Mouse (Mus musculus) erythroid progenitor cell, adult 5-6 weeks (primary cell): ENCODE measurements around the gene Kif26b. TPM values are rescaled to one million over a fixed set of nuclear protein-coding genes. Genes with fewer than 3 reads are reported as not detected.
A peak's percentile ranks its signal among the peaks of the same experiment; 100 is the strongest.

ENCODE experiments used
- ATAC-seq: replicated peaks from 2 replicates; pipeline ENCODE4 v1.8.0; 2016; ENCODE audit warnings: moderate number of reproducible peaks, mild to moderate bottlenecking, moderate TSS enrichment, inconsistent platforms; ENCODE audit not compliant: poor library complexity, low FRiP score, severe bottlenecking
- total RNA-seq, 2 experiments: library from RNA; stranded (forward) in 1 of 2; stranded (reverse) in 1 of 2; fragments of 150-400 nt in 1 of 2; fragments of 186-747, 209-891 nt in 1 of 2; gene quantifications; 2 replicates each; pipeline versions ENCODE4 v1.2.3 to v1.2.4; 2015 to 2017; ENCODE audit warnings: low replicate concordance in 2 of 2

The Kif26b gene
- total RNA-seq (2015; ENCODE audit: low replicate concordance) (not detected in 2 replicates), total RNA-seq (2017; ENCODE audit: low replicate concordance) (0.77 TPM in 1 of 2 replicates, not detected in the other)

- no peak for ATAC-seq
These were observed at the start of gene Kif26b for GRCm38 (mm10) chr1:178528431-178529351. Gene Kif26b, plus strand, starts transcription at chr1:178529125.

GRCm38 (mm10) chr1:178483854-178484253, 45.1 kb upstream of the Kif26b start:
- ATAC-seq: no peak

- ATAC-seq: no peak
These were observed 43.6 kb upstream of the Kif26b start for GRCm38 (mm10) chr1:178485138-178485867.

GRCm38 (mm10) chr1:178485868-178486220, 43.1 kb upstream of the Kif26b start:
- ATAC-seq: no peak

GRCm38 (mm10) chr1:178486828-178487227, 42.1 kb upstream of the Kif26b start:
- no peak for ATAC-seq

GRCm38 (mm10) chr1:178489127-178489526, 39.8 kb upstream of the Kif26b start:
- no peak for ATAC-seq

- no peak for ATAC-seq
These were observed 37.2 kb upstream of the Kif26b start for GRCm38 (mm10) chr1:178491733-178492132.

GRCm38 (mm10) chr1:178492493-178492892, 36.4 kb upstream of the Kif26b start:
- no peak for ATAC-seq

- ATAC-seq: no peak
These were observed 32.7 kb upstream of the Kif26b start for GRCm38 (mm10) chr1:178496186-178496585.

GRCm38 (mm10) chr1:178496841-178497240, 32.1 kb upstream of the Kif26b start:
- ATAC-seq: 0 out of 2 replicates have a peak, but pooled peaks have one; percentile 25

GRCm38 (mm10) chr1:178506938-178507337, 22.0 kb upstream of the Kif26b start:
- no peak for ATAC-seq

- no peak for ATAC-seq
These were observed 16.4 kb upstream of the Kif26b start for GRCm38 (mm10) chr1:178512323-178513031.

GRCm38 (mm10) chr1:178513954-178514353, 15.0 kb upstream of the Kif26b start:
- ATAC-seq: no peak

GRCm38 (mm10) chr1:178515839-178516238, 13.1 kb upstream of the Kif26b start:
- ATAC-seq: no peak

GRCm38 (mm10) chr1:178522389-178522788, 6.5 kb upstream of the Kif26b start:
- no peak for ATAC-seq

- no peak for ATAC-seq
These were observed 5.8 kb upstream of the Kif26b start for GRCm38 (mm10) chr1:178523152-178523551.

- ATAC-seq: no peak; the same call in 1 of the 2 replicates
These were observed 1.8 kb upstream of the Kif26b start for GRCm38 (mm10) chr1:178527185-178527546.

- ATAC-seq: 0 out of 2 replicates have a peak, but pooled peaks have one; percentile 13
These were observed 1.2 kb upstream of the Kif26b start for GRCm38 (mm10) chr1:178527547-178528361.
